Mouse (Mus musculus) liver, adult 2 months (tissue): ENCODE results near the gene Slc9a3r2.

ENCODE experiments used
- CTCF ChIP-seq: fragments of 200-500 bp; IDR thresholded peaks from 2 replicates; pipeline ENCODE4 v1.5.1; 2011; ENCODE audit warnings: low read depth, low read length, control low read depth
- POLR2A ChIP-seq: fragments of 200-500 bp; IDR thresholded peaks from 2 replicates; pipeline ENCODE4 v1.6.1; 2011; ENCODE audit warnings: low read length, control low read depth; ENCODE audit not compliant: insufficient read depth; ENCODE audit errors: extremely low read depth

- no peak for TF ChIP-seq CTCF
- TF ChIP-seq POLR2A = no peak
Observed at GRCm38 (mm10) chr17:24648731-24649377, 1.3 kb downstream of the Slc9a3r2 start.
